ENCODE assay signal across 1 mouse cellular context in genomic region chr1:130462084-130462861, GRCm38 (mm10).
TF ChIP-seq lines count a peak whose summit lies in the region.

TSS of gene Cd55 (minus strand) at chr1:130462744.

TF ChIP-seq in CH12.LX, 34 proteins besides CTCF, POLR2A, EP300 and RAD21 (continued from another document):
- TF ChIP-seq ZC3H11A (IDR thresholded peaks at IDR 0.05; ENCODE audit: low read depth, low read length) (no peak), BHLHE40 (IDR thresholded peaks at IDR 0.05; ENCODE audit: low read depth, low read length) (no peak), PAX5 (IDR thresholded peaks at IDR 0.05; ENCODE audit: low read length) (no peak), ETS1 (conservative IDR thresholded peaks at IDR 0.05; ENCODE audit: low read depth, low read length) (no peak), MAZ (IDR thresholded peaks at IDR 0.05; ENCODE audit: low read depth, low read length) (0 out of 2 replicates have a peak, but pooled peaks have one; percentile 69), JUND (conservative IDR thresholded peaks at IDR 0.05; ENCODE audit: low read depth, low read length) (no peak), MAX (IDR thresholded peaks at IDR 0.05; ENCODE audit: low read length) (no peak), NRF1 (IDR thresholded peaks at IDR 0.05; ENCODE audit: low read depth, low read length) (peak; percentile 64), ZMIZ1 (IDR thresholded peaks at IDR 0.05; ENCODE audit: low read depth, low read length) (no peak), HCFC1 (IDR thresholded peaks at IDR 0.05; ENCODE audit: low read depth, low read length) (no peak), ZNF384 (IDR thresholded peaks at IDR 0.05; ENCODE audit: low read depth, low read length) (no peak), CHD2 (IDR thresholded peaks at IDR 0.05; ENCODE audit: low read length) (no peak), RCOR1 (conservative IDR thresholded peaks at IDR 0.05; ENCODE audit: low read depth, low read length) (no peak), MEF2A (IDR thresholded peaks at IDR 0.05; ENCODE audit: borderline replicate concordance, low read depth, low read length) (0 out of 2 replicates have a peak, but pooled peaks have one; percentile 21), JUN (IDR thresholded peaks at IDR 0.05; ENCODE audit: insufficient read depth, low read depth, low read length) (no peak), ZKSCAN1 (IDR thresholded peaks at IDR 0.05; ENCODE audit: borderline replicate concordance, low read depth, low read length) (no peak), ELF1 (IDR thresholded peaks at IDR 0.05; ENCODE audit: low read depth, low read length) (no peak)
